ENCODE assay signal across 8 mouse cellular contexts in genomic region chr11:109470921-109471861, GRCm38 (mm10). TPM values are rescaled to one million over a fixed set of nuclear protein-coding genes. Genes with fewer than 3 reads are reported as not detected.
DNase-seq lines count a peak whose midpoint lies in the region; ATAC-seq and TF ChIP-seq lines count a peak whose summit lies in the region.

No protein-coding gene starts in this region.

- no peak overlapping the region for H3K27ac ChIP-seq in lung, embryonic 14.5 days (ENCODE audit: low read depth)
- no peak overlapping the region for H3K27ac ChIP-seq in embryonic facial prominence, embryonic 13.5 days
- H3K27ac ChIP-seq in kidney, embryonic 15.5 days, result no peak overlapping the region
- H3K27ac ChIP-seq in midbrain, embryonic 16.5 days (ENCODE audit: low read length), result no peak overlapping the region

- peak overlapping the region; percentile 69 for H3K4me3 ChIP-seq in lung, embryonic 14.5 days (ENCODE audit: low read depth, low read length)
- H3K4me3 ChIP-seq in embryonic facial prominence, embryonic 13.5 days, result peak overlapping the region; percentile 58
- peak overlapping the region; percentile 73 for H3K4me3 ChIP-seq in kidney, embryonic 15.5 days (replicated peaks)
- peak overlapping the region; percentile 60 for H3K4me3 ChIP-seq in midbrain, embryonic 16.5 days (ENCODE audit: low read depth, low read length)

- peaks cover 9% of the 10 kb centered on the region; the same call in 1 of the 2 replicates for H3K27me3 ChIP-seq in lung, embryonic 14.5 days (ENCODE audit: insufficient read depth, low read length)
- H3K27me3 ChIP-seq in embryonic facial prominence, embryonic 13.5 days, result peaks cover 43% of the 10 kb centered on the region
- H3K27me3 ChIP-seq in kidney, embryonic 15.5 days, result no peaks in the 10 kb centered on the region
- peaks cover 5% of the 10 kb centered on the region for H3K27me3 ChIP-seq in midbrain, embryonic 16.5 days (ENCODE audit: control insufficient read depth, insufficient read depth, low read depth, low read length)

- TF ChIP-seq CTCF in lung, embryonic 14.5 days (IDR thresholded peaks at IDR 0.05; ENCODE audit: low read depth), result no peak

- no peaks in the 10 kb centered on the region for H3K9me3 ChIP-seq in lung, embryonic 14.5 days (ENCODE audit: low read depth, low read length)
- H3K9me3 ChIP-seq in embryonic facial prominence, embryonic 13.5 days, result no peaks in the 10 kb centered on the region
- no peaks in the 10 kb centered on the region for H3K9me3 ChIP-seq in kidney, embryonic 15.5 days (replicated peaks)
- H3K9me3 ChIP-seq in midbrain, embryonic 16.5 days (replicated peaks; ENCODE audit: control insufficient read depth, low read length, poor library complexity, severe bottlenecking), result no peaks in the 10 kb centered on the region

- peak overlapping the region; percentile 92 for H3K4me2 ChIP-seq in lung, embryonic 14.5 days
- peak overlapping the region; percentile 91 for H3K4me2 ChIP-seq in embryonic facial prominence, embryonic 13.5 days
- H3K4me2 ChIP-seq in kidney, embryonic 15.5 days, result peak overlapping the region; percentile 96
- peak overlapping the region; percentile 86 for H3K4me2 ChIP-seq in midbrain, embryonic 16.5 days (ENCODE audit: low read length)

- WGBS in lung, embryonic 14.5 days, result 30% methylated on average over 15 of the region's 15 CpGs
- 26% methylated on average over 15 of the region's 15 CpGs for WGBS in embryonic facial prominence, embryonic 13.5 days
- WGBS in kidney, embryonic 15.5 days, result 22% methylated on average over 15 of the region's 15 CpGs
- 37% methylated on average over 15 of the region's 15 CpGs for WGBS in midbrain, embryonic 16.5 days

- peak; percentile 35 for DNase-seq in lung, embryonic 14.5 days
- no peak for DNase-seq in lung, postnatal 4 days
- DNase-seq in adrenal gland, adult (ENCODE audit: inconsistent age in 2 of 2, low spot score in 1 of 2), result no peak
- no peak for DNase-seq in layer of hippocampus, adult 11-12 months (ENCODE audit: low spot score)
- no peak for DNase-seq in left cerebral cortex, postnatal 10 days (ENCODE audit: extremely low spot score in 1 of 2, low spot score in 2 of 2)

- no peaks in the 10 kb centered on the region for H3K4me1 ChIP-seq in lung, embryonic 14.5 days (ENCODE audit: insufficient read depth)
- H3K4me1 ChIP-seq in embryonic facial prominence, embryonic 13.5 days, result peaks cover 24% of the 10 kb centered on the region
- H3K4me1 ChIP-seq in kidney, embryonic 15.5 days, result peaks cover 31% of the 10 kb centered on the region
- peaks cover 7% of the 10 kb centered on the region; the same call in 1 of the 2 replicates for H3K4me1 ChIP-seq in midbrain, embryonic 16.5 days (ENCODE audit: control insufficient read depth, insufficient read depth, low read length)

- H3K36me3 ChIP-seq in lung, embryonic 14.5 days (ENCODE audit: insufficient read depth), result no peaks in the 10 kb centered on the region
- H3K36me3 ChIP-seq in embryonic facial prominence, embryonic 13.5 days, result no peaks in the 10 kb centered on the region
- no peaks in the 10 kb centered on the region for H3K36me3 ChIP-seq in kidney, embryonic 15.5 days
- no peaks in the 10 kb centered on the region for H3K36me3 ChIP-seq in midbrain, embryonic 16.5 days (ENCODE audit: control insufficient read depth, insufficient read depth, low read length)

- intact Hi-C loops in left cerebral cortex, postnatal 10 days (cut with DNase I), result no loop called here

- ATAC-seq in lung, embryonic 14.5 days (ENCODE audit: insufficient read depth), result no peak
- no peak for ATAC-seq in embryonic facial prominence, embryonic 13.5 days (ENCODE audit: insufficient number of reproducible peaks, insufficient read depth, low FRiP score, low TSS enrichment, low read depth)
- ATAC-seq in kidney, embryonic 15.5 days (replicated peaks; ENCODE audit: low FRiP score), result no peak
- ATAC-seq in midbrain, embryonic 16.5 days, result no peak

- peak overlapping the region; percentile 86; the same call in 1 of the 2 replicates for H3K9ac ChIP-seq in lung, embryonic 14.5 days
- 0 out of 2 replicates have a peak overlapping the region, but pooled peaks have one; percentile 78 for H3K9ac ChIP-seq in embryonic facial prominence, embryonic 13.5 days
- H3K9ac ChIP-seq in kidney, embryonic 15.5 days, result peak overlapping the region; percentile 94
- no peak overlapping the region for H3K9ac ChIP-seq in midbrain, embryonic 16.5 days (ENCODE audit: low read depth, low read length)

RNA-seq across cellular contexts. Expression of gene Arsg, which starts 2.0 kb away (rescaled TPM):
- 2.8 and 5.3 TPM in 2 replicates for polyA plus RNA-seq in lung, embryonic 14.5 days (2014; fragmentation: Nextera tagmentation; extraction: Ambion mirVana)
- 3.3 and 3.4 TPM in 2 replicates for polyA plus RNA-seq in embryonic facial prominence, embryonic 13.5 days (2015; fragmentation: Nextera tagmentation; extraction: Ambion mirVana)
- 4.7 and 5.4 TPM in 2 replicates for polyA plus RNA-seq in kidney, embryonic 15.5 days (2015; fragmentation: Nextera tagmentation; extraction: Ambion mirVana)
- 4.2 and 4.3 TPM in 2 replicates for polyA plus RNA-seq in midbrain, embryonic 16.5 days (2015; fragmentation: Nextera tagmentation; extraction: Ambion mirVana)
- total RNA-seq in left cerebral cortex, postnatal 10 days (2021), result 1 to 10 TPM; 5.7 to 6.5 TPM

RNA-seq across cellular contexts. Expression of gene Slc16a6, which starts 2.2 kb away (rescaled TPM):
- polyA plus RNA-seq in lung, embryonic 14.5 days (2014; fragmentation: Nextera tagmentation; extraction: Ambion mirVana), result 5.4 and 5.9 TPM in 2 replicates
- 3.6 and 4.4 TPM in 2 replicates for polyA plus RNA-seq in embryonic facial prominence, embryonic 13.5 days (2015; fragmentation: Nextera tagmentation; extraction: Ambion mirVana)
- 8.8 and 10.5 TPM in 2 replicates for polyA plus RNA-seq in kidney, embryonic 15.5 days (2015; fragmentation: Nextera tagmentation; extraction: Ambion mirVana)
- polyA plus RNA-seq in midbrain, embryonic 16.5 days (2015; fragmentation: Nextera tagmentation; extraction: Ambion mirVana), result 3.7 and 4.5 TPM in 2 replicates
- 10 to 100 TPM; 11.7 to 12.6 TPM for total RNA-seq in left cerebral cortex, postnatal 10 days (2021)

RNA-seq across cellular contexts. Expression of gene Amz2, which starts 45.4 kb away (rescaled TPM):
- 41.5 and 45.6 TPM in 2 replicates for polyA plus RNA-seq in lung, embryonic 14.5 days (2014; fragmentation: Nextera tagmentation; extraction: Ambion mirVana)
- polyA plus RNA-seq in embryonic facial prominence, embryonic 13.5 days (2015; fragmentation: Nextera tagmentation; extraction: Ambion mirVana), result 48.4 and 53.6 TPM in 2 replicates
- 37.1 and 44.6 TPM in 2 replicates for polyA plus RNA-seq in kidney, embryonic 15.5 days (2015; fragmentation: Nextera tagmentation; extraction: Ambion mirVana)
- polyA plus RNA-seq in midbrain, embryonic 16.5 days (2015; fragmentation: Nextera tagmentation; extraction: Ambion mirVana), result 55.7 and 56.1 TPM in 2 replicates
- 10 to 100 TPM; 88.6 to 96.2 TPM for total RNA-seq in left cerebral cortex, postnatal 10 days (2021)

RNA-seq across cellular contexts. Expression of gene 9930022D16Rik, which starts 57.5 kb away (rescaled TPM):
- not detected in 2 replicates for polyA plus RNA-seq in lung, embryonic 14.5 days (2014; fragmentation: Nextera tagmentation; extraction: Ambion mirVana)
- not detected in 2 replicates for polyA plus RNA-seq in embryonic facial prominence, embryonic 13.5 days (2015; fragmentation: Nextera tagmentation; extraction: Ambion mirVana)
- not detected in 2 replicates for polyA plus RNA-seq in kidney, embryonic 15.5 days (2015; fragmentation: Nextera tagmentation; extraction: Ambion mirVana)
- polyA plus RNA-seq in midbrain, embryonic 16.5 days (2015; fragmentation: Nextera tagmentation; extraction: Ambion mirVana), result not detected in 2 replicates
- not detected for total RNA-seq in left cerebral cortex, postnatal 10 days (2021)
